Mouse (Mus musculus) erythroblast, embryonic 14.5 days (primary cell): ENCODE measurements at regions not wholly inside any gene's neighbourhood (a gene's known extent, or its start where the extent isn't known, plus 50 kb on each side); places are given as distances from the start of the nearest gene placed in this dataset.

ENCODE experiments used
- GATA1 ChIP-seq: IDR thresholded peaks from 2 replicates; pipeline ENCODE4 v1.6.1; 2012; ENCODE audit warnings: low read length, inconsistent platforms, mixed read lengths
- TAL1 ChIP-seq: IDR thresholded peaks from 3 replicates; pipeline ENCODE4 v1.6.1; 2012; ENCODE audit warnings: low read length, inconsistent platforms, mixed read lengths

DNA sequence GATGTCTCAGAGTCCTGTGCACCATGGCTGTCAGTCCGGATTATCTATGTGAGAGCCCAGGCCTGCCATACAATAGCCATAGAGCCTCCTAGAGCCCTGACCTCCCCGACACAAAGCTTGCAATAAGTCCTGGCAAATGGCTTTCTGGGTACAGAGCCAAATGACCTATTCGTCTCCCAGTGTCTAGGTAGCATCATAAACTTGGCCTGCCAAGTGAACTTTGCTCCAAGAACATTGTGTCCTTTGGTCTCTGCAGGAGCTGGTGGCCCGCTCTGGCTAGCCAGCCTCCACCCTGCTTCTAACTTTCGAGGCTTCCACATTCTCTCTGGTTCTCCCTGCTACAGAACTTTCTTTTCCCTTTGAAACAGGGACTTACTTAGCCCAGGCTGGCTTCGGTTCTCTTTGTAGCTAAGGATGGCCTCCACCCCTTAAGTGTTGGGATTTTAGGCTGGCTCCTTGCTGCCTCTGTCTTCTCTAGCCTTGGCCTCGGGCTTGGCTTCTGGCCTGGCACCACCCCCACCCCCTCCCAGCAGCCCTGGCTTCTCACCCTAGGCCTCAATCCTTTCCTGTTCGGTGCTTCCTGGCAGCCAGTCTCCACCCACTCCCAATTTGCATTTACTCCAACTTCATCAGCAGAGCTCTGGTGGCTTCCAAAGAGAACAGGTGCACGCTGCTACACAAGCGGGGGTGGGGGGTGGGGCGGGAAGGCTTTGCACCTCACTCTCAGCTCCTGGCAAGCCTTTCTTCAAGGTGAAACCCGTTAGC lies 70.8 kb upstream of the Grik3 start:
- TF ChIP-seq TAL1 (no peak), GATA1 (no peak)
